Mouse (Mus musculus): ENCODE data around the gene Kcnma1.

DNA sequence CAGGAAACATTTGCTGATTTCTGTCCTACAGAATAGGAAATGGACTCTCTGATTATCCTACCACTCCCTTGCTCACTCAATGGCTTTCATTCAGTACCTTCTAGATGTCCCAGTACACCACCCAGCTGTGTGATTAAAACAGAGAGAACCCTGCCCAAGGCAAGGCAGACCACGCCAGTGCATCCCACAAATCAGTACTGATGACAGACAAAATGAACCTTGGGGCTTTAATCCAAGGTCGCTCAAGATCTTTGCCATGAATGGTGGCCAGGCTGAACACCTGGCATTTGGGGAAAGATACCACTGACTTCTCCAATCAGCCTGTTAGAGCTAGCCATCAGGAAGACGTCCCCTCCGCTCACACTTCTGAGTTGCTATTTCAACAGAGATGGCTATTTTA is 440.2 kb downstream of the Kcnma1 start:
- no peak for TF ChIP-seq POLR2A (IDR thresholded peaks at IDR 0.05; ENCODE audit: borderline replicate concordance, control insufficient read depth, low read depth, low read length)
- no peak for TF ChIP-seq CTCF (IDR thresholded peaks at IDR 0.05; ENCODE audit: control insufficient read depth, insufficient read depth, low read length)
